Mouse (Mus musculus) spleen, postnatal 14 days (tissue): ENCODE data around the gene Gaa.

Experiments
- DNase-seq, 2 experiments: peaks; one replicate each; pipeline ENCODE4 v3.0.0; 2021 to 2022; ENCODE audit warnings: low spot score in 2 of 2

Gaa gene

GRCm38 (mm10) chr11:119300986-119301385, 33.3 kb downstream of the Gaa start:
- DNase-seq, result no peak

GRCm38 (mm10) chr11:119304904-119305712, 37.4 kb downstream of the Gaa start:
- peak in 1 of 2 experiments; percentile 30 for DNase-seq

GRCm38 (mm10) chr11:119306762-119307657, 39.3 kb downstream of the Gaa start:
- no peak for DNase-seq

- DNase-seq, result no peak
Observed at GRCm38 (mm10) chr11:119307658-119307867, 39.9 kb downstream of the Gaa start, which contains the start of gene Card14. TSS of gene Card14 (plus strand) at chr11:119307768.

GRCm38 (mm10) chr11:119307916-119308315, 40.2 kb downstream of the Gaa start:
- no peak for DNase-seq

GRCm38 (mm10) chr11:119310621-119311020, 42.9 kb downstream of the Gaa start:
- no peak for DNase-seq

GRCm38 (mm10) chr11:119314252-119314936, 46.7 kb downstream of the Gaa start:
- no peak for DNase-seq

GRCm38 (mm10) chr11:119316720-119317119, 49.0 kb downstream of the Gaa start:
- DNase-seq, result no peak

GRCm38 (mm10) chr11:119322521-119322920, 54.8 kb downstream of the Gaa start:
- no peak for DNase-seq

GRCm38 (mm10) chr11:119325068-119325467, 57.4 kb downstream of the Gaa start:
- no peak for DNase-seq

- no peak for DNase-seq
Observed at GRCm38 (mm10) chr11:119330592-119330991, 62.9 kb downstream of the Gaa start.

GRCm38 (mm10) chr11:119331970-119332369, 64.3 kb downstream of the Gaa start:
- no peak for DNase-seq
